Comparison of ENCODE assay signal across 11 mouse cellular contexts in genomic region chr2:24386158-24386963, GRCm38 (mm10). TPM values are rescaled to one million over a fixed set of nuclear protein-coding genes. Genes with fewer than 3 reads are reported as not detected.
A peak's percentile ranks its signal among the peaks of the same experiment; 100 is the strongest.
DNase-seq lines count a peak whose midpoint lies in the region; ATAC-seq and TF ChIP-seq lines count a peak whose summit lies in the region.
"Had no signal": no experiment of that assay in that cellular context is flagged by ENCODE, and none has a peak within 500 bp of the region (broad histone marks: within the 10 kb centered on the region; RNA-seq: fewer than 3 reads in every experiment).

No protein-coding gene starts in this region.

- no peaks in the 10 kb centered on the region for H3K27me3 ChIP-seq in kidney, adult 2 months (replicated peaks; ENCODE audit: control insufficient read depth, insufficient read depth, low read length)
- H3K27me3 ChIP-seq: limb, embryonic 15.5 days had no signal

- H3K4me3 ChIP-seq in kidney, adult 2 months (ENCODE audit: insufficient read depth, low read depth, low read length), result 0 out of 2 replicates have a peak overlapping the region, but pooled peaks have one; percentile 3
- H3K4me3 ChIP-seq: limb, embryonic 15.5 days had no signal

- TF ChIP-seq POLR2A in kidney, adult 2 months (IDR thresholded peaks at IDR 0.05; ENCODE audit: low read depth, low read length), result no peak

- H3K27ac ChIP-seq in kidney, adult 2 months (ENCODE audit: insufficient read depth, low read depth, low read length), result no peak overlapping the region
- H3K27ac ChIP-seq: hindbrain, embryonic 14.5 days; limb, embryonic 15.5 days had no signal

- TF ChIP-seq CTCF in kidney, adult 2 months (conservative IDR thresholded peaks at IDR 0.05; ENCODE audit: insufficient read depth, insufficient read length, low read depth, low read length), result no peak

- ATAC-seq in megakaryocyte progenitor cell, adult 5-6 weeks (replicated peaks; ENCODE audit: poor library complexity), result peak; percentile 59

- 87% methylated on average over 21 of the region's 21 CpGs for WGBS in kidney, adult 2 months

- DNase-seq in kidney, adult 2 months, result no peak
- no peak for DNase-seq in kidney, postnatal 36 days
- peak; percentile 93 for DNase-seq in induced T-regulatory cell, adult 2 months (ENCODE audit: low read depth)
- peak; percentile 89 for DNase-seq in thymus, postnatal 25 days
- DNase-seq in cerebellum, postnatal 4 days (ENCODE audit: low spot score in 2 of 2), result no peak
- DNase-seq in kidney, adult 18-20 months, result no peak
- DNase-seq in frontal cortex, postnatal 25 days (ENCODE audit: low spot score in 2 of 2), result no peak
- DNase-seq: retina, postnatal 1 day had no signal

- H3K4me1 ChIP-seq in kidney, adult 2 months (ENCODE audit: control insufficient read depth, insufficient read depth, low read length), result no peaks in the 10 kb centered on the region

- H3K36me3 ChIP-seq in kidney, adult 2 months (ENCODE audit: control insufficient read depth, insufficient read depth, low read length), result no peaks in the 10 kb centered on the region
- H3K36me3 ChIP-seq: limb, embryonic 15.5 days had no signal

RNA-seq across cellular contexts. Expression of gene Psd4, which starts 19.0 kb away (rescaled TPM):
- polyA plus RNA-seq in kidney, adult 2 months (2012; rRNA removed), result 1.1 and 3.6 TPM in 2 replicates
- total RNA-seq in megakaryocyte progenitor cell, adult 5-6 weeks (2015), result 43.0 and 43.9 TPM in 2 replicates
- total RNA-seq in megakaryocyte progenitor cell, adult 5-6 weeks (2017), result 74.4 and 81.0 TPM in 2 replicates

RNA-seq across cellular contexts. Expression of gene Il1rn, which starts 49.7 kb away (rescaled TPM):
- polyA plus RNA-seq in kidney, adult 2 months (2012; rRNA removed), result 0.34 and 0.53 TPM in 2 replicates
- 3.2 and 3.9 TPM in 2 replicates for total RNA-seq in megakaryocyte progenitor cell, adult 5-6 weeks (2015)
- 1.0 and 1.2 TPM in 2 replicates for total RNA-seq in megakaryocyte progenitor cell, adult 5-6 weeks (2017)
- polyA plus RNA-seq: hindbrain, embryonic 14.5 days had no signal

Comparison
In these comparisons a context has a peak if more than half of its experiments do, and no peak if none do; other contexts are left out.
1. DNase-seq: peak in induced T-regulatory cell, adult 2 months (single experiment) and thymus, postnatal 25 days (single experiment); none in kidney, adult 2 months (single experiment), kidney, postnatal 36 days (0 of 2), cerebellum, postnatal 4 days (0 of 2), kidney, adult 18-20 months (single experiment) and frontal cortex, postnatal 25 days (0 of 2).